Mouse (Mus musculus) fibroblast of lung, adult 2 months (primary cell): Measurements from ENCODE around the gene Calm5.
"Not testable (repeated sequence)": the region's sequence is repeated elsewhere in the genome, so short reads cannot be mapped to it uniquely, and the experiment has no call there.

Experiments used
- DNase-seq: peaks from one replicate; pipeline ENCODE4 v3.0.0-alpha.2; 2011; ENCODE audit warnings: low read depth

The Calm5 gene

DNA sequence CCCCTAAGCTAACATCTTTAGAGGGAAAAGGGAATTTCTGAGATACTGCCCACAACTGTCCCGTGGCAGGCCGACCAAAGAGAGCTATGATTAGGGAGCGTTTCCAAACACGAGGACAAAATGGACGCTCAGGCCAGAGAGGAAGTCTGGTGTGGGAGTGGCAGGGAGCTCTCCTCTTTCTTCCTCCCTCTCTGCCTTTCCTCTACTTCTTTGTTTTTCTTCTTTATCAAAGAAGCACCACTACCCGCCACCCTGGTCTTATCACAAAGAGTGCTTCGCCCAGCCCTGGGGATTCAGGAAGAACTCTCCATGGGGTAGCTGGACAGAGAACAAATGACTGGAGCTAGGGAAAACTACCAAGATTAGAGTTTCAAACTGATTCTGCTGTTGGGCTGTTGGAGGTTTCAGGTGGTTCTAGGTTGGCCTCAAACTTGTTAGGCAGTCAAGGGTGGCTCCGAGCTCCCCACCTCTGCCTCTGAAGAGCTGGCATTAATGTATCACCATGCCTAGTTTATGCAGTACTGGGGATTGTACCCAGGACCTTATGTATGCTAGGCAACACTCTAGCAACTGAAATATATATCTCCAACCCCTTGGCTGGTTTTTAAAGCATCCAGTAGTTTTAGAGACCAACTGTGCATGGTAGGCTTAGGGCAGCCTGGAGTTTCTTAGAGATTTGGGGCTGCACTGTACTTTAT, 12.5 kb downstream of the Calm5 start:
- DNase-seq: no peak

DNA sequence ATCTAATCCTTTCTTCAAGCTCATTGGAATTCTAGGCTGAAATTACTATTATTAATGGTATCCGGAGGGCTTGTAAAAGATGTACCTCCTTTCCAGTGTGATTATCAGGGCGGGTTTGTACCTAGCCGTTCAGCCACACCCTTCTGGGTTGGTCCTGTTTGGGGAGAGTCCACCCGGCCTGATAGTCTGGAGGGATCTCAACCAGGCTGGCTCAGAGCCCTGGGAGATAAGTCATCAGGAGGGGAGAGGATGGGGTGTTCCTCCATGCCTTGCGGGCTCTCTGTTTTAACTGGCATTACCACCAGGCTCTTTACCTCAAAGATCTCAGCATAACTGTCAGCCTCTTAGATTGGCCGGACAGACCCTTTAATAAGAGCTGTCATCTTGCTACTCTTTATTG, 13.2 kb downstream of the Calm5 start:
- no peak for DNase-seq

DNA sequence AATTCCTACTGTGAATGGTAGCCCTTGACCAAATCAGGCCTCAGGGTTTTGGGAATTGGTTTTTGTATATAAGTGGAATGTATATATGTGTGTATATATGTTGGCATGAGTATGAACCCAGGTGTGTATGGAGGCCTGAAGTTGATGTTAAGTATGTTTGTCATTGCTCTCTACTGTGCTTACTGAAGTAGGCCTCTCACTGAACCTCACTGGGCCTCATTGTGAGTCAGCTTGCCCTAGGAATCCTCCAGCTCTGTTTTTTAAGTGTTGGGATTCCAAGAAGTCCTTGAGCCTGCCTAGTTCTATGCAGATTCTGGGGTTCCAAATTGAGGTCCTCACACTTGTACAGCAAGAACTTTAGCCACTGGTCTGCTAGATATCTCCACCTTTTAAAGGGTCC, 15.9 kb downstream of the Calm5 start:
- no peak for DNase-seq

DNA sequence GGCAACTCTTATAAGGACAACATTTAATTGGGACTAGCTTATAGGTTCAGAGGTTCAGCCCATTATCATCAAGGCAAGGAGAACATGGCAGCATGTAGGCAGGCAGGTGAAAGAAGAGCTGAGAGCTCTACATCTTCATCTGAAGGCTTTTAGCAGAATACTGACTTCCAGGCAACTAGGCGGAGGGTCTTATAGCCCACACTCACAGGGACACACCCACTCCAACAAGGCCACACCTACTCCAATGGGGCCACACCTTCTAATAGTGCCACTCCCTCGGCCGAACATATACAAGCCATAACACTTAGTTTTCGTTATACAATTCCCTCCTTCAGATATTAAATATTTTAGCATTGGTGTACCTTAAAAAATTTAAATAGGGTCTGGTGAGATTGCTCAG, 18.9 kb downstream of the Calm5 start:
- DNase-seq: no peak

DNA sequence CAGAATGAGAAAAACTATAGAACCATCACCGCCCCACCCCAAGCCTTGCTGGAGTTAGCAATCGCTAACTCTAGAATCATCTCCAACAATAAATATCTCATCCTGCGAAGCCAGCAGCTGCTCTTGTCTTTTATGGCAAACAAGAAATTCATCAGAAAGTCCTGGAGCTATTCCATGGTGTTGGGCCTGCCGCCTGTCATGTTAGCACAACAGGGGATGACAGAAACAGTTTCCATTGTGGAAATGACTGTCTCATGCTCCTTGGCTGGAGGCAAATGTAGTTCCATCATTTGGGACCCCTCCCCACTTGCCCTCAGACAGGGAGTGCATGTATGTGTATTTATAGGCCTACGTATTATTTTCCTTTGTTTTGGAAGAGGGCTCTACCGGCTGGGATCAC, 22.5 kb downstream of the Calm5 start:
- DNase-seq: no peak

DNA sequence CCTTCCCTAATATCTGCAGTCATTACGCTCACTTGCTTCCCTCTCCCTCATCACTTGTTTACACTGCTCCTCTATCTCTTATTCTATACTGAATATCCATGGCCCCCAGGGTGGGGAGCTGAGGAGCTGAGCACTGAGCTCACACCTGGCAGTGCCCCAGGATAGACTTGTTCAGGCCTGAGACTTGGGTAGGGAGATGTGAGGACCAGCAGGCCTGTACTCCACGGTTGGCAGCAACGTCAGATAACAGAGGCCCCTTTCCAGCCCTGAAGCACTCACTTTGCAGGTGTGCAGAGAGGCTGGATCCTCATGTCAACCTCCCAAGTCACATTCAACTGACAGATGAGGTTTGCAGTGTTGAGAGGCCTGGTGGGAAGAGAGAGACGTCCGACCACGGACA, 23.2 kb downstream of the Calm5 start:
- DNase-seq: no peak

DNA sequence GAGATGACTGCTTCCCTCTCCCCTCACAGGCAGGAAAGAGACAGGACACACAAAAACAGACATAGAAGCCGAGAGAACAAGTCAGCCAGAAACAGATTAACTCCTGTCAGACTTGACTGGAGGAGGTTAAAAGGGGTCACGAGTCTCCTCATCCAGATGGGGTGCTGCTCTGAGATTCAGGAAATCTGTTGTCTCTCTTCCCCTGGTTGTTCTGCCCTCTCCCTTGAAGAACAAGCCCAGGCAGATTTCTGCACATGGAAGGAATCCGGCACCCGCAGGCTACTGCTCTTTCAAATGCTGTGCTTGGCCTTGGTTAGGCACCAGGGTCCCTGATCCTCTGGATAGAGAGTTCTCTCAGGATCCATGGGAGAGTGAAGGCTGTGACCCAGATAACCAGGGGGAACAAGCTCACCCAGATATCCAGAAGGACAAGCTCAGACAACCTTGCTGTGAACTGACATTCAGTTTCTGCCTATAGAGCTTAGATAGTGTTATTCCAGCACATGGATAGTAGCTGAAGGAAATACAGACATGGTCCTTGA, 23.8 kb downstream of the Calm5 start:
- DNase-seq: no peak

DNA sequence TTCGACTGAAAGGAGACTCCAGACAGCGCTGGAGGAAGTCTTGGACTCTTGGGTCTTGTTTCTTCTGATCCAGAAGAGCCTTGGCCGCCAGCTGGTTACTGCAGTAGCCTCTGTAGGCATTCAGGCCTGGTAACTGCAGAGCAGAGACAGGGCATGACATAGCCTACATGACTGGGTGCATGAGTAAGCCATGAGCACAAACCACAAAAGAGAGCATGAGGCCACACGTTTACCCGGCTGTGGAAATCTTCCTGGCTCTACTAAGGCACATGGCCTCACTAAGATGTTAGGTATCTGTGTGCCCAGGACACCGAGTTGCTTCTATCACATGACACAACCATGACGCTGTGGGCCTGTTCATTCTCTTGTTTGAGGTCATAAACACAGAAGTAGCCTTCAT, 32.7 kb downstream of the Calm5 start:
- DNase-seq: no peak

DNA sequence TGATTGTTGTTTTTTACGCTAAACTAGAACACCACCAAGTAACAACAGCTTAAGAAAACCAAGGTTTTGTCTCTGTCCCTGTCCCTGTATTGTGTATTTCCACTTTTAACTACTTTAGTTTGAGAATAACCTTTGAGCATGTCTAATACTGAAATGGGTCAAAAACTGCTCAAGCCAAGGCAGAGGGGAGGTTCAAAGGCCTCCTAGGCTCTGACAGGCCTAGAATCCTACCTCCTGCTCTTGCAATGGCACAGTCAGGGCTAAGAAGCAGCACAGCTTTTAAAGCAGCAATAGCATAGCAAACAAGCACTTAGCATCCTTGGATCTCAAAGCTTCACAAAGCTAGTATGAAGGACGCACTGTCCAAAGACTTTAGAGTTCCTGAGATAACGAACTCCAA, 35.1 kb downstream of the Calm5 start:
- DNase-seq: no peak

DNA sequence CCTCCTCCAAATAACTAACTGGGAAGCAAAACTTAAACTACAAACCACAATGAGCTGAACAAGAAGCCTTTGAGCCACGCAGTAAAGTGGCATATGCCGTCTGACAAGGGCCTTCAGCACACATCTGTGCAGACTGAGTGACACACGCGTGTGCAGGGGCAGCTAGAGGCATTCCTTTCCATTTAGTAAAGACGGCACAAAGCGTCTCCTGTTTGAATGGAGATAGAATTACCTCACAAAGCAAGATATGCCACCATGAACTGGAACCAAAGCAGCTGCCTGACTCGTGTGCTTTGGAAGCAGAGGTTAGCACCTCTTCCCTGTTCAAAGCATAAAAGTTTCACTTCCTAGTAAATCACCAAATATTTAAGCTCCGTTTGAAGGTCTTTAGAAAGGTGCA, 36.1 kb downstream of the Calm5 start:
- no peak for DNase-seq

DNA sequence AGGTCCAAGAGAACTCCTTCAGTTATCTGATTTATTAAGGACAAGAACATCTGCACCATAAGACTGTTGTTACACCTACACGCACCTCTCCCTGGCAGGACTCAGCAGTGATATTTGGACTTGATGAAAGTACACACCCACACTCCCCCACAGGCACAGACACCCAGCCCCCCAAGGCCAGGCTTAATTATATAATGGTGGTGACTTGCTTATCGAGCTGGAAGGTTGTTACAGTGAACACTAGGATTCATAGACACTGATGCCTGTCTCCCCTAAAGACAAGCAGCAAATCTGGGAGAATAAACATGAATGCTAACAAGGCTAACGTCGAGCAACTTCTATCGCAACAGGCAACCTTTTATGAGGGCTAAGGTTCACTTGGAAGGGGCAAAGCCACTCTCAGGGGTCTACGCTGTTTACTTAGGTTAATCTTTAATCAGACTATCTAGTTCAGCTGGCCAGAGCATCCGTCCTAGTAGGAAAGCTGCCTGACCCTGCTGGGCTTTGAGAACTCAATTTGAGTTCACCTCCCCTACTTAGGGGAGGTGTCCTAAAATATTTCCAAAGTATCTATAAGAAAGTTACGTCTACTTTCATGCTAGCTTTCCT, 37.6 kb downstream of the Calm5 start:
- no peak for DNase-seq

DNA sequence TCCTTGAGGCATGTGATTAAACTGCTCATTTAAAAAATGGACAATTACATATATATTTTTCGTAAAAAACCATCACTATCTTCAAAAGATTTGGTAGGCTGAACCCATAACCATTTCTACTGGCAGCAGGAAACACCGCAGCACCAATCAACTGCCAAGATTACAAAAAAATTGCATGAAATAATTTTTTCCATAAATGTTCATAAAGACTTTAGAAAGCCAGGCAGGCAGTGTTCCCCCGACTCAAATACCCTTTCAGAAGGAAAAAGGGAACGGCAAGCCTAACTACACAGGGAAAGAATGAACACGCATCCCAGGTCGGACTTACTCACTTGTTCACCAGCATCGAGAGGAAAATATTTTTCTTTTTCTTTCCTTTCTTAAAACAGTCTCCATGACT, 38.6 kb downstream of the Calm5 start:
- DNase-seq: no peak

DNA sequence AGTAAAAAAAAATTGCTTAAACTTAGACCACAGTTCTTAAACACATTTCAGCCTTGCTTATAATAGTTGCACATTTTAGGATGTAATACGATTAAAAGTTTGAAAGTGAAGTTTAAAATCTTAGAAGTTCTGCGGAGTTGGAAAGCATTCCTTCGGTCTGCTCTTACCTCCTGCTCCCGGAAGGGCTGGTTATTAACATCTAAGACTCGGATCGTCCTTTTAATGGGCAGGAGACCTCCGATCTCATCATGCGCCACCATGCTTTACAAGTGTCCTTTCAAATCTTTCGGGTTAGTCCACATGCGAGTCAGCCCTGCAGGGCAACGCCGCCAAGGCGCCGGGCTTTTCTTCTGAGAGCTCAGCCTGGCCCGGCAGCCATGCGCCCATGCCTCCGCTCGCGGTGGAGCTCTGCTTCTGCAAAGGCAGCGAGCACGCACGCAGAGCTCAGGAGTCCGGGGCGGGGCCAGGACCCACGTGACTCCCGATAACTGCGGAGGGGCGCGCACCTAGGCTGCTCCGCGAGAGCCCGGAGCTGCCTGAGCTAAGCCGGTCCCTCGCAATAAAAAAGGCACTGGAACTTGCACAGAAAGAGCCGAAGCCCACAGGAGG, 39.3 kb downstream of the Calm5 start:
- peak; percentile 40 for DNase-seq

DNA sequence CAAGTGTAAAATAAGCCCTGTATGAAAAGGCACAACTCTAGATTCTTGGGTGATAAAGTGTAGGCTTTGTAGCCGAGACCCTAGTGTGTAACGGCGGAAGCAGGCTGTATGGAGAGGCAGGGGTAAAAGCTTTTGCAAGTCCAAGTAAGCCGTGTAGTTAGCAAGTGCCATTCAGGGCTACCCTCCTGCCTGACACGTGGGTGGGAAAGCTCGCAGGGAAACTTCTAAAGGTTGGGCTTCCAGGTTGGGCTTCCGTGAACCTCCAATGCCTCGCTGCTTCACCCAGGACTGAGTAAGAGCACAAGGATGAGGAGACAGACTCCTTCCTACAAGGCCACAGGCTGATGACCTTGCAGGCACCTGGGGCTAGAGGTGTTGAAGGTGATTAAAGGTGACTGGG, 40.6 kb downstream of the Calm5 start:
- DNase-seq: no peak

DNA sequence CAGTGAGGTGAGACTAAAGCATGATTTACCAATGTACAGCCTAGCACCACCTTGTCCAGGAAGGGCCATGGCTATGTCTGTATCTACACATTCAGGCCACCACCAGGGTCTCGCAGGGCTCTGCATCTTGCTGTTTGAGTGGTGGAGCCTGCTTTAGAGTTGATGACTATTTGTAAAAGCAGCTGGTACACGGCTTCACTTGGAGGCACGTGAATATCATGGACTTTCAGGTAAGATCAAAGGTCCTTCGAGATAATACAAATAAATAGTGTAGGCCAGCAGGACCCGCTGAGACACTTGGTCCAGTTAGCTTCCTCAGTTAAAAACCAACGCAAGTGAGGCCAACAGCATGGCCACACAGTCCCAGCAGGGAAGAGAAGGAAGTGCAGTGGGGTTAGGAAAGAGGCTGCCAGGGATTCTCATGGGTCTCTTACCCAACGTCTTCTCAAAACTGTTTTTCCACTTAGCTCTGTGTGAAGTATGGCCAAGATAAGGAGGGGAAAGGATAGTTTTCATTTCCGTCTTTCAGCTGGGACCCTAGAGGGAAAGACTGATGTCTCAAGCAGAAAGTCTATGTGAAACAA, 41.5 kb downstream of the Calm5 start:
- no peak for DNase-seq

DNA sequence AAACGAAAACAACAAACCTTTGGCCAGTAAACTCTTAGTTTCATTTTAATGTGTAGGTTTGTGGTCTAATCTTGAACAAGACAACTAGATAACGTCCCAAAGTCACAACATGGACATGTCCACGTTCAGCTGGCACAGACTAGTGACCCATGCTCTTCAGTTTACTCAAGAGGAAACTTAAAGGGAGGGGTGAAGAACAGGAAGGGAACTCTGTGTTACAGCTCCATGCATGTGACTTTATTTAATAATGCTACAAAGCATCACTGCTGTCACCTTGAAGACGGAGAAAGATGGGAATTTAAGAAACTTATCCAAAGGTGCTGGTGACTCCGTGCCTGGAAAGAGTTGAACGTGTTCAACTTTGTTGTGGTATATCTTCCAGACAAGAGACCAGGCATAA, 42.1 kb downstream of the Calm5 start:
- DNase-seq: no peak

DNA sequence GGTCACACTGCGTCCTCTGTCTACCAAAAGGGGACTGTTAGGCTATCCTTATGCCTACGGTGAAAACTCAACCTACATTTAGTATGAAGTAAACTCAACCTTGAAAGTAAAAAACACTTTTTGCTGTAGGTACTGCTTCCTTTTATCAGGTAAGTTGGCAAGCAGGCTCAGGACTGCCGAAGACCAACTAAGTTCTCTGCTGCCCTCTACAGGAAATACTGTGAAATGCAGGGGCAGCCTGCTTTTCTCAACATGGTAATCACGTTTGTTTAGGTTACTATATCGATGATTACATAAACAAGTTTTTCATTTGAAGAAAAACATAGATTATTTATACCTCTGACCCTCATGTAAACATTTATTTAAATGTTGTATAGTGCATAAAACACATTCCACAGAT, 42.9 kb downstream of the Calm5 start:
- peak; percentile 26 for DNase-seq

DNA sequence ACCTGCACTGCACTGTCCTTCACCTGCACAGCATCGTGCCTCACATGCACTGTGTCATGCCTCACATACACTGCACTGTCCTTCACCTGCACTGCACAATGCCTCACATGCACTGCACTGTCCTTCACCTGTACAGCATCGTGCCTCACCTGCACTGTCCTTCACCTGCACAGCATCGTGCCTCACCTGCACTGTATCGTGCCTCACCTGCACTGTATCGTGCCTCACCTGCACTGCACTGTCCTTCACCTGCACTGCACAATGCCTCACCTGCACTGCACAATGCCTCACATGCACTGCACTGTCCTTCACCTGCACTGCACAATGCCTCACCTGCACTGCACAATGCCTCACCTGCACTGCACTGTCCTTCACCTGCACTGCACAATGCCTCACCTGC, 44.2 kb downstream of the Calm5 start:
- not testable (repeated sequence) for DNase-seq

DNA sequence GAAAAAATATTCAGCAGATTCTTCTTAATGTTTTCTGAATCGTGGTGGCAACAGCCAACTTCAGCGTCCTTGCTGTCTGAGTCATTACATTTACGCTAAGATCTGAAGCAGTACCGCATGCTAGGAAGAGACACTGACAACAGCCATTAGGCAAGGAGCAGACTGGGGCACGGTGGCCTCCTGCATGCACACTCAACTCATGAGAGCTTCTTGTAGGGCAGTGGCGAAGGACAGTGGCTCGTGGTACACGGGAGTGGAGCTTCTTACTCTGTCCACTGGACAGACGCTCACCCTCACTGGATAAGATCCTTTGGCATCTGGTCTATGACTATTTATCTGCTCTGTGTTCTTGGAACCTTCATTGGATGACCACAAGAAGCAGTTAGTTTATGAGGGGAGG, 45.3 kb downstream of the Calm5 start:
- no peak for DNase-seq
